Mouse (Mus musculus) CH12F3 (cell line): ENCODE measurements around the gene Garnl3.

Experiments used
- in situ Hi-C: fragments of 300-500 bp; cut with MboI; formaldehyde crosslinking; loops from 2 replicates; pipeline ENCODE4 v1.14.3; 2020; ENCODE audit warnings: low sequenced_read_pairs

The Garnl3 gene

DNA sequence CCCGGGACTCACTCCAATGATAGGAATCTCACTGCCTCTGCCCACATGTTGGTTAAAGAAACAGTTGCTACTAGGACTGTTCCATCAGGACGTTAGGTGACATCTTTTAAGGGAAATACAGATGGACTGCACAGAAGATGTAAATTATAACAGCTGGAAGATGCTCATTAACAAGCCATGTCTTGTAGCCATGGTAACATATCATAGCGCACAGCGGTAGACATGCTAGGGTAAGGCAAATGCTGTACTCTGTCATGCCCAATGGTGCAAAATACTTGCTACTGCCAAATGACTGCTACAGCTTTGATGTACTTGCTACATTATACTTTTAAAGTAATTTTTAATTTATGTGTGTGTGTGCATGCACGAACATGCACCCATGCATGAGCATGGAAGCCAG is 154.3 kb downstream of the Garnl3 start:
- in situ Hi-C loops = no loop called here

DNA sequence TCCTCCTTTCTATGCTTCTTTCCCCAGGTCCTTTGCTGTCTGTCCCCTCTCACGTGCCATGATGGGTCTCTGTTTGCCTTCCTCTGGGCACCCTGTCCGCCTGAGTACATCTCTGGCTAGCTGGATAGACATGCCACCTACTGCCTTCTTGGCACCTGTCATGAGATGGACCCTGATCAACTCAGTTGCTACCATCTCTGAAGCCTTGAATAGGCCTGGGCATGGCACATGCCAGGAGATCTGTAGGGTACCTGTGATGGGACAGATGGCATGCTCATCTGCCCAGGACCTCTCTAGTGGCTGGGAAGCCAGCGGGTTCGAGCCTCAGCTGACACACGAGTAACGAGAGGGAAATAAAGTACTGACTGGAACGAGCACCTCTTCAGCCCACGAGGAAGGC is 157.2 kb downstream of the Garnl3 start:
- in situ Hi-C loops = no loop called here

DNA sequence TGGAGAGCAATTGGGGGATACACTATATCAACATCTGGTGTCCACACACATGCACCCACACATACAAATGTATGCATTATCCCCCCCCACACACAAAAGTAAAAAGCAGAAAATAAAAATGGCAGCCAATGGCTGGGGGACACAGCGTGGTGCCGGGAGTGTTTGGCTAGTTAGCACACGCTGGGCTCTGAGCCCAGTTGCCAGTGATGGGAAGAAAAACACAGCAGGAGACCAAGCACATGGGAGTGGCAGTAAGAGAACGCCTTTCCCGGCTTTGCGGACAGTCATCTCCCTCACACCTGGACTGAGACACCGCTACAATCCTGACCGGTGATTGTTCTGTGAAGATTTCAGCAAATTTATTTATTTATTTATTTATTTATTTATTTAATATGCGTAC is 160.2 kb downstream of the Garnl3 start:
- in situ Hi-C loops = no loop called here

DNA sequence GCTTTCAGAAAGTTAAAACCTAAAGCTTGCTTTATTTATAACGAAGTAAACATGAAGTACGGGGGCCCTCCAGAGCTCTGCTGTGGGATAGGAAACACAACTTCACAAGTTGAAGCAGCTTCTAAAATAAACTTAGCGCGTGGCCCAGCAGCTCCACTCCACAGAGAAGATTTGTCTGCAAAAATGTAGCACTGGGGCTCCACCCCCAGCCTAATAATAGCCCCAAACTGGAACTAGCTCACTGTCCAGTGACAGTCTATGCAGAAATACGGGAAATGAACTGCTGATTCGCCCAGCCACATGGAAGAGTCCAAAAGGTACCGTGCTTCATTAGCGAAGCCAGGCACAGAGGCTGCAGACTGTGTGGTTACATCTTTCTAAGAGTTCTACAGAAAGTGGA is 162.1 kb downstream of the Garnl3 start:
- in situ Hi-C loops = no loop called here

DNA sequence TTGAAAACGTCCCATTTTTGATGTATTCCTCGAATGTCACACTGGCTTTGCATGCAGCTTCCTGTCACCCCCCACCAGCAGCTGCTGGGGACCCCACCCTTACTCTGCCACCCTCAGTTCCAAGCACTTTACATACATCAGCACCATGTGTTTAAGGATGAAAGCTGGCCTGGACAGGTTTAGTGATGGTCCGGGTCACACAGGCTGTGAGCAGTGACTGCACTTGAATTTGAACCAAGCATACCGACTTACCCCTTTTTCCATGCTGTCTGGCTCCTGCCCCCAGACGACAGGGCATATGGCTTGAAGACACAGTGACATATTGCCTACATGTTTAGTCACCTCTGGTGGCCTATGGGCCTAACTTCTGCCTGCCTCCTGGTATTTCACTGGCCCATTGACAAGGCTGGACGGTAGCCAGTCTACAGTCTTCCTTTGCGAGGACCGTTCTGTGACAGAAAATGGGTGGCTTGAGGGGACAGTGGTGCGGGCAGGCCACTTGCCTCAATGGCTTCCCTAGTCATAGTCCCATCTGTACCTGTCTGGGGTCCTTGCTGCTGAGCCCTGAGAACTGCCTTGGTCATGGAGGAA is 163.3 kb downstream of the Garnl3 start:
- in situ Hi-C loops = no loop called here

DNA sequence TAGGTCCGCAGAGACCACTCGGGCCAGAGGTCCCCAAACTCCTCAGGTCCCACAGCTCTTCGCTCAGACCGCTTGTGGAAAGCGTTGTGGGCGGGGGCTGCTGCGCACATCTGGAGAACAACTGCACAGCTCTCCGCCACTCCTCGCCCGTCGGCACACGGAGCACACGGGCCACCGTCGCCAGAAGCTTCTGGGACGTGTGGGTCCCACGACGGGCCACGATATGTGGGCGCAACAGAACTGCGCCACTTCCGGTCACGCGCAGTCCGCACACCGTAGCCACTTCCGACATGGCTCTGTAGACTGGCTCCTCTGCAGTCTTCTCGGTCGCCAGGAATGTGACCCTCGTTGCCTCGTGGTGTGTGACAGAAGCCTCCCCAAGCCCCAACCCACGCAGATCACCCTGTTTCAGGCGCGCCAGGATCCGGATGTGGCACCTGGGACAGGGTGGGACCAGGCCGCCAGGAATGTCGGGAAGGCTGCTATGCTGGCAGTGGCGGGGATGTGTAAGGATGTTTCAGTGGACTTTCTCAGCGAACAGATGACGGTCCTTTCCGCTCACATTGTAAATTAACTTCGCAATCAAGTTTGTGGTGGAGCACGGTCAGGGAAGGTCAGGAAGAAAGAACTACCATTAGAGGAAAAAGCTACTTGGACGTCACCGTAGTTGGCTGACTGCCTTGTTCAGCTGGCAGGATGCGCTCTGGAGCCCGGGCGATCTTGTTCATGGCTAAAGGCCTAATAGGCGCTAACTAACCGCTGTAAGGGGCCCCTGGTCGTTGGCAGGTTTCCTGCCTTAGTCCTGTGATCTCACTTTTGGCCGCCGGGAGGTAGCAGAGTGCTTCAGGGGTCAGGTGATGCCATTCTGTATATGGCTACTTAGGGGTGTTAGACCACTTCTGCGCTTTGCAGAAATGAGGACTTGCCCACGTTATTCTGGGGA is 164.5 kb downstream of the Garnl3 start:
- in situ Hi-C loops = no loop called here

DNA sequence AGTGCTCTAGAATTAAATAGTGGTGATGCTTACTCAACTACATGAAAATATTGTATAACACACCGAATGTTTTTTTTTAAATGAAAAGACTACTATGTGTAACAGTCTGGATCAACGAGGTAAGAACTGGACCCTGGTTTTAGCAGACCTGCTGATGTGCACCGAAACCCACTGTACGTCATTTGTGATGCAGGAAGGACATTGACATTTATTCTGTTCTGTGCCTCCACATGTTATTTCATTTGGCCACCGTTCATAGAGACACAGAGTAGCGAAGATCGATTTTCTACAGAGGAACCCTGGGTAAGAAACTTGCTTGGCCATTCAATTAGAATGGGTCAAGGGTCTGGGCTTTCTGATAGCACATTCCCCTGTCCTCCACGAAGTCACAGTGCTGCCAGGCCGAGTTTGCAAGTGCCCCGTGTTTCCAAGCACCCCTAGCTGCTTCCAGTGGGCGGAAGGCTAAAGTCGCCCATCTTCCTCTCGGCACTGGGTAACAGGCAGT is 165.2 kb downstream of the Garnl3 start:
- in situ Hi-C loops = no loop called here

DNA sequence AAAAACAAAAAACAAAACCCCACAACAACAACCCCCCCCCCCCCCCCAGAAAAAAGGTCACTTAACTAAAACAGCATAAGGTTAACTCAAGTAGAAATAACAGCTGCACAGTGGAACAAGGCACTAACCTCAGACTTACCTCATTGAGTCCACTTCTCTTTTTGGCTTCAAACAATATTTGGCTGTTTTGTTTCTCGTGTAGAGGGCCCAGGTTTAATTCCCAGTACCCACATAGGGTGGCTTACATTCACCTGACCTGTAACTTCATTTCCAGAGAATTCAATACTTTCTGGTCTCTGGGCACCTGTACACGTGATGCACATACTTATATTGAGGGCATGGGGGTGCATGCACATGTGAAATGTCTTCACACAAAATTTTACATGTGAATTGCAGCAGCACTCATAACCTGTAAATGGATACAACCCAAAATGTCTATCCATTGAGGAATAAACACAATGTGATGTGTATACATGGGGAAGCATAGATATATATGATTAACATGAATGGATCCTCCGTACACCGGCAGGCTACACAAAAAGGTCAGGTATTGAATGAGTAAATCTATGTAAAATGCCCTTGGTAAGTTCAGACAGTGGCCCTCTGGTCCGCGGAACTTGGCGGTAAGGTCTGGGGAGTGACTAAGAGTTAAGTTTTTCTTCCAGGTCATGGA is 165.8 kb downstream of the Garnl3 start:
- in situ Hi-C loops = no loop called here

DNA sequence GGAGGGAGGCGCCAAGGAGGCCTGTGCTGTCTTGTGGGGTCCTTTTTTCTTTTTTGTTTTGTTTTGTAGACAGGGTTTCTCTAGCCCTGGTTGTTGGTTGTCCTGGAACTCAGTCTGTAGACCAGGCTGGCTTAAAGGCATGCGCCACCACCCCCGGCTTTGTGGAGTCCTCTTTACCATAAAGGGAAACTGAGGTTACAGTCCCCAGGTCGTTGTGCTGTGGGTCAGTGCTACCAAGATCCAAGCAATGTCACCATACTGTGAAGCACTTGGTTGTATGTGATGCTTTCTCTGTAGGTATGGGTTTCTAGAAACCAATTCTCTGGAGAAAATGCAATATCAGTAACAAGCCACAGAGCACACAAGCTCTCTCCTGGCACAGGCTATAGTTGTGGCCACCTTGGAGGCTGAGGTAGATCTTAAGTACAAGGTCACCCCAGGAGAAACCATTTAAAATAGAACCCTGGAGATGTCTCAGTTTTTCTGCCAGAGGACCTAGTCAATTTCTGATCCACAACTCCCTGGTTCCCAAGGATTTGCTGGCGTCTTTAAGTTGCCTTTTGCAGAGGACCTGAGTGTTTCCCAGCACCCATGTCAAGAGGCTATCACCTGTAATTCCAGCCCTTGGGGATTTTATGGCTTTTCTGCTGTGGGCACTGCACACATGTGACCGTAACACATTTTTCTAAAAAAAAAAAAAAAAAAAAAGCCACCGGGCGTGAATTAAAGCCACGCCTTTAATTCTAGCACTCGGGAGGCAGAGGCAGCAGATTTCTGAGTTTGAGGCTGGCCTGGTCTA is 166.6 kb downstream of the Garnl3 start:
- in situ Hi-C loops = no loop called here

DNA sequence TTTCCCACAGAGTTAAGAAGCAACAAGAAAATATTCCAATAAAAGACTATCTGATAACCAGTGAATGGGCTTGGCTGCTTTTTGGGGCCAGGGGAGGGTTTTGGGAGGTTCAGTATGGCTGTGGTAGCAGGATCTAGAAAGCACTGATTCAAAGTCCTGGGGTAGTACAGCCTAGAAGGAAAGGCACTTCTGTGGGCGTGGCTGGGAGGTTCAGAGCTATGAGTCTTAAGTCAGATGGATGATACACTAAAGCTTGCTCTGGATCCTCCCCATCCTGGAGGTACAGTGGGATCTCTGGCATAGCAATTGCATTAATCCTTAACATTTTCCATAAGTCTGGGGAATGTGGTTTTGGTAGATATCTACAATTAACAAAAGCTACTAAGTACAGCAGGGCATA is 167.5 kb downstream of the Garnl3 start:
- in situ Hi-C loops = no loop called here

DNA sequence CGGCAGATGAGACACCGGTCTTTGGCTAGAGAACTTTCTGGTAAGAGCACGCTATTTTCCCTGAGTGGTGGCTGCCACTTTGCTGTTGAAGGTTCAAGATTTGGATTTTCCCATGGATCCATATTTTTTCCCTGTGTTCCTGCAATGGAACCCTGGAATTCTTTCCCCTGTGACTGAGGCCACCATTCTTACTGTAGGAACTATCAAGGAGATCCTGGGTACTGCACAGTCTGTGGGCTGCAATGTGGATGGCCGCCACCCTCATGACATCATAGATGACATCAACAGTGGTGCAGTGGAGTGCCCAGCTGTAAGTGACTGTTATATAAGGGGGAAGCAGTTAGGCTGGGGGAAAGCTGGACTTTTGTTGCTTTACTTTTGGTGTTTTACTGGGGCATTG is 167.9 kb downstream of the Garnl3 start:
- in situ Hi-C loops = no loop called here

DNA sequence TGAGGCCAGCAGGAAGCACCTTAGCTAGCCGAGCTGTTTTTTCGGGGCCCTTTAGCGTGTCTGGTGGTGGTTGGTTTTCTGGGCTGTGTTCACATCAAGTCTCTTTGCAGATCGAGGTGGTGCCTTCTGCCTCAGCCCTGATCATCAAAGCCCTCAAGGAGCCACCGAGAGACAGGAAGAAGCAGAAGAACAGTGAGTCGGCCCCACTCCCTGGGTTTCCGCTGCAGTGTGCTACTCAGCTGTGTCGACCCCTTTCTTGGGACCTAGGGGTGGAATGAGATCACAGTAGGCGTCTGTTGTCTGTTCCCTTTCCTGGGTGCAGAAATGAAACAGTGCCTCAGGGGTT is 168.6 kb downstream of the Garnl3 start:
- in situ Hi-C loops = no loop called here

DNA sequence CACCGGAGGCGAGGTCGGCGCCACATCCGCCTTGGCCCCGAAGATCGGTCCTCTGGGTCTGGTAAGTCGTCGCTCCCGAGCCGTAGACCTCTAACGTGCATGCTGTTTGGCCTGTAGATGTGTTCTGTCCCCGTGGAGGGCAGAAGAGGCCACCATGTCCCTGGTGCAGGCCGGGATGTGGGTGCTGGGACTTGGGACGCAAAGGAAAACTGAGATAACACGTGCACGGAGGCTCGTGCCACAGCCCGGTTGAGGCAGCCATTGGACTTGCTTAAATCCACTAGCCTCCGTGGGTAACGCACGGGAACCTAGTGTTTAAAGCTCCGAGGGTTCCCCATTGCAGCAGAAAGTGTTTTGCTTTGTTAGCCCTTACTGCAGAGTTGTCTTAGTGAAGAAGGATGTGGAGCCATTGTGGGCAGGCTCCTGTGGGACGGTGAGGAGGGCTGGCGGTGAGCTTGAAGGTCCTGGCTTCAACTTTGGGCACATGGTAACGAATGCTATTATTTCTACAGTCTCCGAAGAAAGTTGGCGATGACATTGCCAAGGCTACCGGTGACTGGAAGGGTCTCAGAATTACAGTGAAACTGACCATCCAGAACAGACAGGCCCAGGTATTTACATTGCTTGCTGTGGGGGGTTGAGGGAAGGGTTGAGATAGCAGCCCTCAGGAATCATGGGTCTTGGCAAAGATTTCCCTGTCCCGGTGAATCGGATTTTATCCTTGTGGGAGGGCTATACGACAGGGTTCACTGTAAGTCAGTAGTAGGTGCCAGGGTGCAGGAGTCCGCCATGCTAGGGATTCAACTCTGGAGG is 169.2 kb downstream of the Garnl3 start:
- in situ Hi-C loops = no loop called here

DNA sequence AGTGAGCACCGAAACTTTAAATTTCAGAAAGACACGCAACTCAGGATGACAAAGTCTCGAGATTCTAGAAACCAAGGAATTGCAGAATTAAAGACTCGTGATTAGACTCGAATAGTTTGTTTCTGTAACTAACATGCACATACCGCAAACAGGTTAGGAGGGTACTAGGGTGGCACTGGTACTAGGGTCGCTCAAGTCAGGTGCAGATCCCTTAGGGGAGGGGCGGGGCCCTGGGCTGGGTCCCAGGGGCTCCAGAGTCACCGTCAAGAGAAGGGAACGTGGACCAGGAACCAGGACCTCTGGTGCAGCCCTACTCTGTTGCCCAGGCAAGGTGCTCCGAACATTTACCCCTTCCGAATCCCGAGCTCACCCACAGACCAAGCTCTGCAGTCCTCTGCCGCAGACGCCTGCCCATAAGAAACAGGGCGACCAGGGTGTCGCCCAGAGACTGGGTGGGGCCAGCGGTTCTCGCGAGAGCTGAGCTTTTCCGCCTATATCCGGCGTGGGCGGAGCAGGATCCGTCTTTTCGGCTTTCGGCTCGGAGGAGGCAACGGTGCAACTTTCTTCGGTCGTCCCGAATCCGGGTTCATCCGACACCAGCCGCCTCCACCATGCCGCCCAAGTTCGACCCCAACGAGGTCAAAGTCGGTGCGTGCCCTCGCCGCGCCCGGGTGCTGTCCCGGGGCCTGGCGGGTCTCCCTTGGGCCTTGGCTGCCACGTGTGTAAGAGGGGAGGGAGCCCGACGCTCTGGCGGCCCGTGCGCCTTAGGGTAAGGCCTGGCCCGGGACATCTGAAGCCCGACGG is 170.1 kb downstream of the Garnl3 start, which contains the start of the genes Rpl12 and Lrsam1:
Gene Rpl12 (plus strand): TSS at position 368 of the 804 bp plus-strand sequence.
Gene Lrsam1 (minus strand): TSS at position 423 of the 804 bp plus-strand sequence.
- in situ Hi-C loops = no loop called here

DNA sequence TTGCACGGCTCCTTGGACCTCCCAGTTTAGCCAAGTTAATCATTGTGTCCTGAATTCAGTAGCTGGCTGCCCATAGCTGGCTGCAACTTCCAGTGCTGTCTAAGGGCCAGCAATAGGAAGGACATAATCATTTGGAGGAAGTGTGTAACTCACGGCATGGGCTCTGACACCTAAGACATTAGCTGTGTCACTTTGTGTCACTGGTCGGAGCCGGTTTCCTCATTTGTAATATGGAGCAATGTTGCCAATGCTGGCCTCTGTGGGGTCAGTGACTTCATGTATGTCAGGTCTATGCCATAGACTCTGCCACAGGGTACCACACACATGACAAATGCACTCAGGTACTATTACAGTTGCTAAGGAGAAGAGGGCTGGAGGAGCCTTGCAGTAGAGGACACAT is 171.2 kb downstream of the Garnl3 start:
- in situ Hi-C loops = no loop called here

DNA sequence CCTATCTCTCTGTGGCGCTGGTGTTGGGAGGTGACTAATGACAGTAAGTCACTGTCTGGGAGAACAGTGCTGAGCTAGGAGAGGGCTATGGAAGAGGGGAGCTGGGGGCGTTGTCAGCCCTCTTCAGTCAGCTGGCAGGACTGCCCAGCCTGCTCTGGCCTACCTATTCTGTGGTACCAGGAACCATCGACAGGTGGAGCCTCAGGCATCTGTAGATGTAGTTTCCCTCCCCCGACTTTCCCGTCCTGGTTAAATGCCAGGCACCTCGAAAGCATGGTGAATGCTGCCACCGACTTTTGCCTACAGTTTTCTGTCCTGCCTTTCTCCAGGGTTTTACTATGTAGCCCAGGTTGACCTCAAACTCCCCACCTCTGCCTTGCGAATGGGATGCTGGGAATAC is 174.1 kb downstream of the Garnl3 start:
- in situ Hi-C loops = no loop called here

DNA sequence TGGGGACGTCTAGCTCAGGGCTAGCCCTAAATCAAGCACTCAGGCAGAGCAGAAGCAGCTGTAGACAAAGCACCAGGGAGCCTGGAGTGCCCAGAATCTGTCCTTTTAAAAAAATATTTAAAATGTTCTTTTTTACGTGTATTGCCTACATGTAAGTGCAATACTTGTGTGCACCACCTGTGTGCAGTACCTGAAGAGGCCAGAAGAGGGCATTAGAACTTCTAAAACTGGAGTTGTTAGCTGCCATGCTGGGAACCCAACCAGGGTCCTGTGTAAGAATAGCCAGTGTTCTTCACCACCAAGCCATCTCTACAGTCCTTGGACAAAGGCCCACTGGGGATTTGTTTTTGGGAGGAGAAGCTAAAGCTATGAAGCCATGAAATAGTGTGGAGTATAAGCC is 176.9 kb downstream of the Garnl3 start:
- in situ Hi-C loops = no loop called here

DNA sequence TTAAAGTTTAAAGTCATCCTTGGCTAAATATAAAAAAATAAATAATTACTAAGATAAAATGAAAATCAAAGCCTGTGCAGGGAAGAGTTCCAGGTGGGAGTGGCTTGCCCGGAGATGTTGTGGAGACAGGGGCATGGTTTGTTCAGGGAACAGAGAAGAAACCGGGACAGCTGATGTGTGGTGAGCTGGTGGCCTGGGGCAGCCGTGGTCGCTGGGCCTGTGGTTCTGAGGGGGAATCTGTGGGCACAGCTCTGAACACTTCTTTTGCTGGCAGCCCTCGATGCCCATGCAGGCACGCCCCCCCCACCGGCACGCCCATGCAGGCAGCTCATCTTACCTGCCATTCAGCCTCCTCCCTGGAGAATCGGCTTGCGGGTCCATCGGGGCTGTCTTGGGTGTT is 184.0 kb downstream of the Garnl3 start:
- in situ Hi-C loops = no loop called here

DNA sequence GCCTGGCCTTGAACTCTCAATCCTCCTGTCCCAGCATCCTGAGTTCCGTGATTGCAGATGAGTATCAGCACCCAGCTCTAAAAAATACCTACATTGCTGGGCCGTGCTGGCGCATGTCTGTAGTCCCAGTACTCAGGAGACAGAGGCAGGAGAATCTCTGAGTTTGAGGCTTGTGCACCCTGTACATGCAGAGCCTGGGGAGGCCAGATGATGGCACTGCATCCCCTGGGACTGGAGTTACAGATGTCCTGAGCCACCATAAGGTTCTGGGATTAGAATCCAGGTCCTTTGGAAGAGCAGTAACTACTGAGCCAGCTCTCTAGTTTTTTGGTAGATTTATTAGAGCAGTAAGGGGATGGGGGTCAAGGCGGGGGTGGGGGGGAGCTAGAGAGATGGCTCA is 191.0 kb downstream of the Garnl3 start:
- in situ Hi-C loops = no loop called here
